Mouse (Mus musculus): Measurements from ENCODE around the gene Acsl5. TPM values are rescaled to one million over a fixed set of nuclear protein-coding genes. Genes with fewer than 3 reads are reported as not detected.

Acsl5 gene
- polyA plus RNA-seq, 1 experiment: 170 TPM

DNA sequence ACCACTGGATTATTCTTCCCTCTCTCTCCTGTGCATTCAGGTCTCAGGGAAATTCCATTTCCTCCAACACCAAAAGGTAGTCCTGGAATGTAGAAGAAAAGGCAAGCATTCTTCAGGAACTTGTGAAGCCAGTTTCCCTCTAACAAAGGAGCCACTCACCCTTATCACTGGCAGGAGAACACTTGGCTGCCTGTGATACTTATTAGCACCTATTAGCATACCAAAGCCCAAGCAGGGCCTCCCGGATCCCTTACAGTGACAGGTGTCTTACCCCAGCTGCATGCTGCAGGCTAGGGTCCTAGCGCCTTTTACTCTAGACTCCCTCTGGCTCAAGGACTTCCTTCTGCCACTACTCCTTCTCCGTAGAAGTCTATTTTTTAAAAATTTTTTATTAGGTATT lies 19.7 kb downstream of the Acsl5 start:
- no peak for DNase-seq (ENCODE audit: low read depth, low spot score)
- 62% methylated on average over 3 of the region's 3 CpGs for WGBS

DNA sequence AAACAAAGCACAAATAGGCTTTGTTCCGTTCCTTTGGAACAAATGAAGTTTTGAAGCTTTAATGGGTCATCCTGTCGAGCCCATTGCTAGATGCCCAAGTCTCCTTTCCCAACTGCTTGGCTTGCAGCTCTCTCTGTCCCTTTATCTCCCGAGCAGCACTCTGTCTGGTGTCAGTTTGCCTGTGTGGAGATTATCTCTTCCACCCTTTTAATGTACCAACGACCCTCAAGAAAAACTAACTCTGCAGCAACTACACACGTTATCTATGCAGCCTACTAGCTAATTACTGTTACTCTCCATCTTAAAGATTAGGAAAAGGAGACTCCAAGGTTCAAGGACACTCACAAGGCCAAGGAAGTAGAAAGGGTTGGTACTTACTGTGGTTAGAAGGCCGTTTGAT lies 21.6 kb downstream of the Acsl5 start:
- DNase-seq (ENCODE audit: low read depth, low spot score): no peak
- 79% methylated on average over 6 of the region's 6 CpGs for WGBS

DNA sequence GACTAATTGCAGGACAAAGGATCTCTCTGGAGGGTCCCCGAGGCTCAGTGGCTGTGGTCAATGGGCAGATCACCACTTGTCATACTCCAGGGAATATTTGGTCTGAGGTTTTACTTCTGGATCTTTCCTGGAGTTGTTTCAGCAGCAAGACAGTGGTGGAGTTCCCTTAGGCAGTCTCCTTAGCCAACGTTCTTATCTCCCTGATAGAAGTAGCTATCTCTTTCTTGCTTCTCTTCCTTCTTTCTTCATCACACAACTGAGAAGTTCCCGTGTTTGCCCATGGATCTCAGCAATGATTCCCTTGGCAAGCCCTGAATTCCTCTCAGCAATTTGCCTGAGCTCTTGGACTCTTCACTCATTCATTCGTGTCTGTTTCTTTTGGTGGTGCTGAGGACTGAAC lies 24.4 kb downstream of the Acsl5 start:
- WGBS: 85% methylated on average over 4 of the region's 4 CpGs
- no peak for DNase-seq (ENCODE audit: low read depth, low spot score)

DNA sequence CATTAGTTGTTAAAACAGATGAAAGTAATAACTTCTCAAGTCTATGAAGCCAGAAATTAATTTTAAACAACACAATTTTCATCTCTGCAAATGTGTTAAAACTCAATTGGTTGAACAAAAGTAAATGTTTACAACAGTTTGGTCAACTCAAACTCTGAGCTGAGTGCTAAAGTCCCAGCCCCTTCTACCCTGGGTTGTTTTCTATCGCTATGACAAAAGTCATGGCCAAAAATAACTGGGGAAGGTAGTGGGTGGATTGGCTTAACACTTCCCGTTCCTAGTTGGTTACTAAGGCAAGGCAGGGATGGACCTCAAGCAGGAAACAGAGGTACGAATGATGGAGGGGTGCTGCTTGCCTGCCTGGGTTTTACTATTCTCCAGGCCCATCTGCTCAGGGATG lies 25.0 kb downstream of the Acsl5 start:
- WGBS: 81% methylated on average over 3 of the region's 3 CpGs
- DNase-seq (ENCODE audit: low read depth, low spot score): no peak

DNA sequence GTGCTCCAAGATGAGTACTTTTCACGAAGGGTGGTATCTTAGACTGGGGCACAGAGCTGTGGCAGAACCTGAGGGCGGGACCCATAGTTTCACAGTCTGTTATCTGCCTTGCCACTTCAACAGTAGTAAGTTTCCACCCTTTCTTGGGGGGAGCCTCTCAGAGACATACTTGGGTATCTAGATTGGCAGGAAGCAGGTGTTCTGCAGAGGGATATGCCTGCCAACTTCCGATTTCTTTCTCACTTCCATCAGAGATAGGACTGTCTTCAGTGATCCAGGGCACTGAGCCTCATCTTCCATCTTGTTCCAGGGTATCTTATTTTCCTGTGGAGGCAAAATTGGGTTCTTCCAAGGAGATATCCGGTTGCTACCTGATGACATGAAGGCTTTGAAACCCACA lies 32.4 kb downstream of the Acsl5 start:
- no peak for DNase-seq (ENCODE audit: low read depth, low spot score)
- 92% methylated on average over 4 of the region's 4 CpGs for WGBS

DNA sequence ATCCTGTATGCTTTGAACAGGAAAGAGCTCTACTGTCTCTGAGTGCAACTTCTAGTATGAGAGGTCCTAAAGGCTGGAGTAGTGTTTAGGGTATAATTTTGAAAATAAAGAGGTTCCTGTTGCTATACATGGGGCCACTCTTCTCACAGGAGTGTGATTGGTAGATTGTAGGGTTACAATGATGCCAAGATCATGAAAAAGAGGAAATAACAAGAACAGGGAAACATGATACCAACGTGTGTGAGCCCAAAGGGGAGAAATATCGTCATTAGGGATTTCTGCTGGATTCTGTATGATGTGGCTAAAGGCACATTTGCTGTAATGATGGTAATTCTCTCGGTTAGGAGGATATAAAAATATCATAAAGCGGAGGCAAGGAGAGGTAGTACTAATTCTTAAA lies 34.3 kb downstream of the Acsl5 start:
- no peak for DNase-seq (ENCODE audit: low read depth, low spot score)
- 86% methylated on average over 4 of the region's 4 CpGs for WGBS

DNA sequence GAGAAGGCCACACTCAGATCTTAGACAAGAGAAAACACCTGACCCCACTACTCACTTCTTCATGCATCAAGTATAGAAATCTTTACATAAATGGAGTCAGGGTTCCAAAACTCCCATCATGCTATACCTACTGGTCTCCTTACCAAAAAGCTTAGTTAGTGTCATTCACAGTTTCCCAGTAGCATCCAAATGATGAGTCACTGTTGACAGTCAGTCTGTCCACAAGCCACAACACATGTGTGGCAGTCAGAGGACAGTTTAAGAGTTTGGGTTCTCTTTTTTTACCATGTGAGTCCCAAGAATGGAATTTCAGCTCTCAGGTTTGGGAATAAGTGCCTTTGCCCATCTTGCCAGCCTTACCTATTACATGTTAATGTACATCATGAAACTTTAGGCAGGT lies 37.2 kb downstream of the Acsl5 start:
- DNase-seq (ENCODE audit: low read depth, low spot score): no peak

DNA sequence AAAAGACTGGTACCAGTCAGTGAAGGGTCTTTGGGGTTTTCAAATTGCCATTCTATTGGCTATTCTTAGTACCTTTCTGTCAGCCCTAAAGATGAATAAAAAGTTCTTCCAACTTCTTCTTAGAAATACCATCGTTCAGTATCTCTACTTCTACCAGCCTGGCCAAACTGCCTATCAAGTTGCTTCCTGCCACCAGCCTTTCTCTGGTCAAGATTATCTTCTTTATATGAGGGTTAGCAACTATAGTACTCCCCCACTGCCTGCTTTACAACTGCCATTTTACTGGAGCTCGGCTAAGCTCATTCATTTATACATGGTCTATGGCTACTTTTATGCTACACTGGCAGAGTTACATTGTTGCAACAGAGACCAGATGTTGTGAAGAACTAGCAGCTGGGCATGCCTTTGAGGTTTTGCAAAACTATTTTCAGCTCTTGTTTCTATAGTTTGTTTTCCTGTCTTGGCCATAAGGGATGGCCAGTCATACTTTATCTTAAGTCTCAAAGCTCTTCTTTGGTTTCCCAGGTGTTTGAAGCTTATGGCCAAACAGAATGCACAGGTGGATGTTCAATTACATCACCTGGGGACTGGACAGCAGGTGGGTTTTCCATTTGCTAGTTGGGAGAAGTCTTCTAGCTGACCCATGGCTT lies 39.0 kb downstream of the Acsl5 start:
- DNase-seq (ENCODE audit: low read depth, low spot score): no peak
- WGBS: 88% methylated on average over 2 of the region's 2 CpGs

DNA sequence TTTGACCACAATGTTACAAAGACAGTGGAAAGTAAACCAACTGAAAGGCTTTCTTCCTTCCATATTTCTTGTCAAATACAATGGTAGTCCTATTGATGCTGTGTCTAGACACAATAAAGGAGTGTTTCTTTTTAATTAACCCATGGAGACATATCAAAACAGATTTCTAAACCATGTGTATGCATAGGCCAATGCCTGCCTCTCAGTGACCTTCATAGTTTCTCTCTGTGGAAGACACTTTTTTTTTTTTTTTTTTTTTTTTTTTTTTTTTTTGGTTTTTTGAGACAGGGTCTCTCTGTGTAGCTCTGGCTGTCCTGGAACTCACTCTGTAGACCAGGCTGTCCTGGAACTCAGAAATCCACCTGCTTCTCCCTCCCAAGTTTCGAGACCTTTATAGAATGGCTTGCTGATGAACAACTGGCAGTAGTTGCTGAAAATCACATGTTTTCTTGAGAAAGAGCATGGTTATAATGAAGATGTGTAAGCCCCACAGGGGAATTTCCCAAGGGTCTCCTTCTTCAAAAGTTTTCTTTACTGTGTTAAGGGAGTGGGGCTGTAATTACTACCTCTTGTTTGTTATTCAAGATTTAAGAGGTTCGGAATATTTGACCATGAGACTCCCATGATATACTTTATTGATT lies 40.6 kb downstream of the Acsl5 start:
- 93% methylated on average over 2 of the region's 2 CpGs for WGBS
- no peak for DNase-seq (ENCODE audit: low read depth, low spot score)

DNA sequence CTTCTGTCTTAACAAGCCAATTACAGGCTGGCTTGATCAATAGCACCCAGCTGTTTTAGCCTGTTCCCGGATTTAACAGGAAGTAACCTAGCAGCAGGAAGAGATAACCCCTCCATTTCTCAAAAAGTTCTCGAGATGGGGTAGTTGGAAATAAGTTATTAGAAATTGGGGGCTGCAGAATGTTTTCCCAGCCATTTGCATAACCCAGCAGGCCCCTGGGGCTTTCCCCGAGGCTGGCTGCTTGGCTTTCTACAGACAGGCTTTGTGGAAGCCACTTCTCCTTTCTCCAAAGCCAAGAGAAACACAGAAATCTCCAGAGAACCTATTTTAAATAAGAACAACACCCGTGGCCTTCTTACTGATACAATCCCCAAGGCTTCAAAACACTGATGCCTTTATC lies 41.4 kb downstream of the Acsl5 start:
- no peak for DNase-seq (ENCODE audit: low read depth, low spot score)
- WGBS: 51% methylated on average over 4 of the region's 4 CpGs

DNA sequence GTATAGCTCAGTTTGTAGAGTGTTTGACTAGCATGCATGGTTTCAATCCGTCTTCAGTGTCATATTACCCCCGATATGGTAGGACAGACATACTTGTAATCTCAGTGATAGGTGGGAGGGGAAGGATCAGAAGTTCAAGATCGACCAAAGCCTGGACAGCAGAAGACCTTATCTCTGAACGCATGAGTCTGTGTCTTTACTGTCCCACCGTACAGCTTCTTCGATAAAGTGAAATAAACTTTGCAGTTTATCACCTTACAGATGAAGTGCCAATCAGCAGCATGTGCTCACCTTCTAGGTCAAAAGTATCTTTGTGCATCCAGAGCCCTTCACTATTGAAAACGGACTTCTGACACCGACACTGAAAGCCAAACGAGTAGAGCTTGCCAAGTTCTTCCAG lies 43.3 kb downstream of the Acsl5 start:
- 87% methylated on average over 9 of the region's 9 CpGs for WGBS
- no peak for DNase-seq (ENCODE audit: low read depth, low spot score)

DNA sequence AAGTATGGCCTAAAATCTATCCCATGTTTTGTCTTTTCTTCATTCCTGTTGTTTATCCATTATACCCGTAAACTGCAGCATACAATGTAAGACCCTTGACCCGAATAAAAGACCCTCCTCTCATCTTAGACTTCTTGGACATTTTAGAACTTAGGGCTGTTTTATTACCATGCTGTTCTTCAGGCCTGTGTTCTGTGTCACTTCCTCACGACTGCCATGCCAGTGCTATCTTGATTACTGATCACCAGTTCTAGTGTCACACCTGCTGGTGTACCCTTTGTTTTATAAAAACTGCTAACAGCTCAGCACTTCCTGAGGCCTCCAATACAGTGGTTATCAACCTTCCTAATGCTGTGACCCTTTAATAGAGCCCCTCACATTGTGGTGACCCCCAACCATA lies 43.8 kb downstream of the Acsl5 start:
- DNase-seq (ENCODE audit: low read depth, low spot score): no peak
- 76% methylated on average over 3 of the region's 3 CpGs for WGBS

DNA sequence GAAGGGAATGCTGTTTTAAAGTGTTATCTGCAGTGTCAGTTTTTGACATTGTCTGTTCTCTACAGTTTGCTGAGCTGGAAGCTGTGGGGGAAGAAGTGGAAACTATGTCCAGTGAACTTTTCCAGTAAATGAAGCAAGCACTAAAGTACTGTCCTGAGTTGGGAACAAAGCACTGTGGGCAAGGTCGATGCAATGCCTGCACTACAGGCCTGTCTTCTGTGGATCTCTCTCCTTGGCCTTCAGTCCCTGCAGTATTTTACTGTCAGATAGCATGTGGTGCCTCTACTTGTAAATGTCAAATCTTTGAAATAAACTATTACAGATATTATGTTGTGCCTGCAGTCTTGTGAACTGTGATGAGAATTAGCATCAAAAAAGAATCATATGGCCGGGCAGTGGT lies 44.6 kb downstream of the Acsl5 start:
- DNase-seq (ENCODE audit: low read depth, low spot score): no peak
- 87% methylated on average over 2 of the region's 2 CpGs for WGBS

DNA sequence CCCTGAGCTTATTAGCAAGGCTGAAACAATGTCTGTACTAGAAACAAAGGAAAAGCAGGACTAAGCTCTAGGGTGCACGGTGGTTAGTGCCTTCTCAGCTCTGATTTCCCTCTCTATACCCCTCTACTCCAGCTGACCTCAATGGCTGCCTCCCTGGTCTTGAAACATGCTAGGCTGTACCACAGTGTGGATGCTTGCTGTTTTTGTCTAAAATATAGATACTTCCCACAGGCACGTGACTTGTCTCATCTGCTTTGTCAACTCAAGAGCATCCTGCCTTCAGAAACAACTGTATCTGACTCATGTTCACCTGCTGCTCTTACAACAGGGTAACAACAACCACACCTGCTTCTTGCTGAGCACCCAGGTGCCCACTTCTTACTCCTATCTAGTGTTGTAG lies 45.8 kb downstream of the Acsl5 start:
- DNase-seq (ENCODE audit: low read depth, low spot score): no peak
- 85% methylated on average over 2 of the region's 2 CpGs for WGBS

DNA sequence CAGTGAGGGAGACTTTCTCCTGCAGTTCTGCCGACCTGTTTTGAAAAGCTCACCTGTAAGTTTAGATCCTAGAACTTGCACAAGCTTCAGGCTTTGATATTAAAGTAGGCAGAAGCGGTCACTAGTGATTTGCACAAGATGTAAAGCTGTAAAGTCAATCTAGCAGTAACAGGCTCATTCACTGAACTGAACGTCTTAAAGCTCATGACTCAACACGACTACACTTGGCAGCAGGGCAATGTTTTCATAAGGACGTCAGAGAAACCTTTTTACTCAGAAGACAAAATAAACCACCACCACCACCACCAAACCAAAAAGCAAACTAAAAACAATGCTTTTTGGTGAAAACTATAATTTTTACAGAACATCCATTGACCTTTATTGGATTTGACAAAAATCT lies 46.2 kb downstream of the Acsl5 start:
- DNase-seq (ENCODE audit: low read depth, low spot score): no peak
- WGBS: 50% methylated on average over 5 of the region's 5 CpGs

DNA sequence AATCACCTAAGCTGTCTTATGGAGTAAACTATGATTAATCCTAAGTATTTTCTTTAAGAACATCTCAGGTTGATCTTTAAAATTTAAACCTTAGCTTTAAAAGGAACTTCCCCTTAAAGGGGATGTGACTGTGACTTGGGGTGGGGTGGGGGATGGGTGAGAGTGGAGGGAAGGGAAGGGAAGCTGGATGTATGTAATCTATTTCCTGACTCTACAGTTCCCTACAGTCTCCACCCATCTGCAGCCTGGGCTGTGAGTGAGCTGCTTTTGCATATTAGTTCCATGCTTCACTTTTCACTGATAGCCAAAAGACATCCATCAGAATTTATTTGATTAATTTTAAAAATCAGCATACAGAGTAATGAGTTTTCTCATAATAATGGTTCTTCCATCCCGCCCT lies 47.6 kb downstream of the Acsl5 start:
- DNase-seq (ENCODE audit: low read depth, low spot score): no peak
- 94% methylated on average over 1 of the region's 1 CpGs for WGBS

DNA sequence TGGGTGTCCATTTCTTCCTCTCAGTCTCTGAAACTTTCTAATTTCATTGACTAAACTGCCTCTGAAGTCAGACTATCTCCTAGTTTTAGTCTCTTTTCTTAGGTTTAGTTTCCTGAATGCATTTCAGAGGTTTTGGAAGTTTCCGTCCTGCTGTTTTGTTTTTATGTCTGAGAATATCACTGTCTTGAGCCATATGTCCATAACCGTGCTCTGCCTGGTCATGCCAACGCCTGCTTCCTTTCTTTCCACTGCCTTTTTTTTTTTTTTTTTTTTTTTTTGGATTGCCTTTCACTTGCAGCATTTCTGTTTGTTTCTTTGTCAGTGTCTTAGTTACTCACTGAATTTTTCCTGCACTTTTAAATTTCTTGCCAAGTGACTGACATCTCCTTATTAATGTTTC lies 48.8 kb downstream of the Acsl5 start:
- DNase-seq (ENCODE audit: low read depth, low spot score): no peak
- WGBS: 90% methylated on average over 3 of the region's 3 CpGs

DNA sequence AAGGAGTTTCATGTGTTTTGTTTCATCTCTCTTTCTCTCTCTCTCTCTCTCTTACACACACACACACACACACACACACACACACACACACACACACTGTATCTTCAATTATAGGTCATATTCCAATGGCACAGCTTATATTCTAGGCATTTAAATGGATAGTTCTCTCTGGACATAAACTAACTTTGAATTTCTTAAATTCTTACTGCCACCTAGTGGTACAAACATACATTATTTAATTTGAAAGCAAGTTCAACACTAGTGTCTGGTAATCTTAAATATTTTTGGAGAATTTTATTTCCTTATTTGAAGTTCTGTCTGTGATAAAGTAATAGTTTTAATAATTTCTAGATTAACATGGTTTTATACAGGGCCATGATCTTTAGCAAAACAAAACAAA lies 53.3 kb downstream of the Acsl5 start:
- DNase-seq (ENCODE audit: low read depth, low spot score): no peak

DNA sequence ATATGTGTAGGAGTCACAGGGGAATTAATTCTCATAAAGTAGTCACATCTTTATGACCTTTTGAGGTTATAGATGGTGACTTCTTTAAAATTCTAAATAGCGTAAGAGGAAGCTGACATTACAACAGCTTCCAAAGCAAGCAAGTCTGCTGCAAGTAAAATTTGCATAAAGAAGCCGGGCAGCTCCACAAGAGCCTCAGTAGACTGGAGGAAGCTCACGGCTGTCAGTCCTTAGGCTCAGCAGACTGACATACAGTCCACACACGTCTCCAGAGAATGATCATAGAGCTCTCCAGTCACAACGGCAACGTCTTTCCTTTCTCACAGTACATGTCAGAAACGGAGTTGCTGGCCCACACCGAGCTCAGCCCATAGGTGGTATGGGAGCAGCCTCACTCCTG lies 60.1 kb downstream of the Acsl5 start:
- DNase-seq (ENCODE audit: low read depth, low spot score): no peak
- 92% methylated on average over 8 of the region's 8 CpGs for WGBS

DNA sequence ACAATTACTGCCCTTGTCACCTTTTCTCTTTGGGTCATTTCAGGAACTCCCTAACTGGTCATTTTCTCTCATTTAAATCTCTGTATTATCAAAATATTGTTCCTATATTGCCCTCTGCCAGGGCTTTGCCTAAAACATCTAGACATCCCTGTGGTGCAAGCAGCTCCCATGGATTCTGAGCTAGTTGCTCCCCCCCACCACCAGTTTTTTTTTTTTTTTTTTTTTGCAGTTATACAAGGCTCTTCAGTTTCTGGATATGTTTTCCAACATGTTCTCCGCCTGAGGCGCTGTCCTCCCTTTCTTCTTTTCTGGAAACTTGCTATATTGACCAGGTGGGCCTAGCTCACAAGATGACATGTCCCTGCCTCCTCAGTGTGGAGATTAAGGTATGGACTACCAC lies 61.9 kb downstream of the Acsl5 start:
- DNase-seq (ENCODE audit: low read depth, low spot score): no peak
- WGBS: 93% methylated on average over 2 of the region's 2 CpGs

DNA sequence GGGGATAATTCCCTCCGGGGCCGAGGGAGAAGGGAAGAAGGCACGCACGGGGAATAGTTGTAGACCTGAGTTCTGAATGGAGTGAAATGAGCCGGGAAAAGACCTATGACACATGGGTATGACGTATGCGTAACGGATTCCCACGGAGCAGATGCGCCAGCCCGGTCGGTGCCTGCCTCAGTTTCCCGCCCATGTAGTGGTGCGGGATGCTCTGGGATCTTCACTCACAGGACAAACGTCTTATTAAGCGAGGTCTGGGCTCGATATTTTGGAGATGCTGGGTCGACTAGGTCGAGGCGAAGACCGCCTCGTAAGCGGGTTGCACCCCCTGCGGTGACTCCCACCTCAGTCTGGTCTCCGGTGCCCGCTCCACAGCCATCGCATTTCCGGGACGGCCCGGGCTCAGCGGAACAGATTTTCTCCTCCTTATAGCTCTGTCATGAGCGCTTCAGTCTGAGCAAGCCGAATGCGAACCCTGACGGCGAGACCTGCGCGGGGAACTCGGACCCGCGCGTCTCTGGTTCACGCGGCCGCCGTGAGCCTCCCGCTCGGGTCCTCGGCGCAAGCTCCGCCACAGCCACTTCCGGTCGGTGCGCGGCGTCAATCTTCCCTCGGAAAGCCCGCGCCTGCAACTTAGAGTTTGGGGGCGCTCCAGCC lies 63.8 kb downstream of the Acsl5 start, which contains the start of gene Zdhhc6:
Gene Zdhhc6 (minus strand): TSS at position 581 of the 657 bp plus-strand sequence.
- under 1% methylated on average over 60 of the region's 60 CpGs for WGBS
- peak; percentile 40 for DNase-seq (ENCODE audit: low read depth, low spot score)

All from large intestine, adult 2 months (tissue).